Mouse (Mus musculus) R1 (cell line): ENCODE data around the gene Asb15.
A peak's percentile ranks its signal among the peaks of the same experiment; 100 is the strongest.

Experiments
- DNase-seq: peaks from one replicate; pipeline ENCODE4 v3.0.0-alpha.2; 2018; ENCODE audit warnings: low read depth, low spot score

The Asb15 gene

DNA sequence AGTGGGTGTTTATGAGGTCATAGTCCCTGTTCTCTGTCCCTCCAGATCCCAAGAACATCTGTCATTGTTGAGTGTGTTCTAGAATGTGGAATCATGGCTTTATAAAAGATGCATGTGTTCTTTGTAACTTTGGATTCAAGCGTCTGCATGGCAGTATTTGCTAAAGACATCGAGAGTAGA, at the start of gene Asb15:
Asb15 (plus strand) TSS at position 81 of the 180 bp plus-strand sequence.
- DNase-seq = no peak

DNA sequence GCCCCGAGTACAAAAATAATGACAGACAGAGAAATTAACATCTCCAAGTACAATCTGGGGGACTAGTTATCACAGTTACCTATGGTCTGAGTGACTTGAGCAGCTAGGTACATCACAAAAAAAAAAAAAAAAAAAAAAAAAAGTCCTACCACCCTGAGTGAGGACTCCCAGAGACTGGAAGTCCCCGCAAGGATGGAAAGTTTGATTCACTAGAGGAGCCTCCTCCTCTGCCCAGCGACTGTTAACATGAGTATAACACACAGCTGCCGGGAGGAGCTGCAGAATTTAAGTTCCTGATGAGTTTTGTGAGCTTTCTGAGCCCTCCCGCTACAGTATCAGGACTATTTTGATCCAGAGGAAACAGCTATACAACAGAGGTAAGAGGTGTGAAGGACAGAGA, 41.4 kb upstream of the Asb15 start:
- no peak for DNase-seq

DNA sequence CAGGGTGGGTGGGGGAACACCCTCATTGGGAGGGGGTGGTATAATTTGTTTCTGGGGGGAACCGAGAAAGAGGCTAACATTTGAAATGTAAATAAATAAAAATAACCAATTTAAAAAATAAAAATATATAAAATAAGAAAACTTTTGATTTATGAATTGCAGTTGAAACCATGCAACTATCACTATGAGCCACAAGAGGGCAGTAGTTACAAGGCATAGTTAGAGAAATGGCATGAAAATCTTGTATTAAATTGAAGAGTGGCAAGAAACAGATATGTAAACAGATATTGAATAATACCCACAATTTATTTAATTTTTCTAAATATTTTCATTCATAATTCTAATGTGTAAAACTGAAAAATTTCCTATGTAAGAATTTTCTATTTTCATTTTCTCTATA, 37.6 kb upstream of the Asb15 start:
- DNase-seq = peak; percentile 21

DNA sequence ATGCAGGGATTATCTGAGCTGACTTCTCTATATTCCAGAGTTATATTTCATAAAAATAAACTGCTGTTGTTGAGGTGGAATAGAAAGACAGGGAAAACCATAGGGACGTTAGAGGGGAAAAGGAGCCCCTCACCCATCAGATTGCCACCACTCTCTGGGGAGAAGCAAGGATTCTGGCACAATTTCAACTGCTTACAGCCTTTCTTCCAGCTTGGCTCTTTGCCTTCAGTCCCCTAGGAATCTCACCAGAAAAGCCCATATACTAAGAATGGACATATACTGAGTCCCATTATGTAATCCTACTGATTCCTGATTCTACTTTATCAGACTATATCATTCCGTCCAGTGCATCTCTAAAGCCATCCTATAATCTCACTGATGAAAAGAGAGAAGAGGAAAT, 23.8 kb upstream of the Asb15 start:
- DNase-seq = no peak

DNA sequence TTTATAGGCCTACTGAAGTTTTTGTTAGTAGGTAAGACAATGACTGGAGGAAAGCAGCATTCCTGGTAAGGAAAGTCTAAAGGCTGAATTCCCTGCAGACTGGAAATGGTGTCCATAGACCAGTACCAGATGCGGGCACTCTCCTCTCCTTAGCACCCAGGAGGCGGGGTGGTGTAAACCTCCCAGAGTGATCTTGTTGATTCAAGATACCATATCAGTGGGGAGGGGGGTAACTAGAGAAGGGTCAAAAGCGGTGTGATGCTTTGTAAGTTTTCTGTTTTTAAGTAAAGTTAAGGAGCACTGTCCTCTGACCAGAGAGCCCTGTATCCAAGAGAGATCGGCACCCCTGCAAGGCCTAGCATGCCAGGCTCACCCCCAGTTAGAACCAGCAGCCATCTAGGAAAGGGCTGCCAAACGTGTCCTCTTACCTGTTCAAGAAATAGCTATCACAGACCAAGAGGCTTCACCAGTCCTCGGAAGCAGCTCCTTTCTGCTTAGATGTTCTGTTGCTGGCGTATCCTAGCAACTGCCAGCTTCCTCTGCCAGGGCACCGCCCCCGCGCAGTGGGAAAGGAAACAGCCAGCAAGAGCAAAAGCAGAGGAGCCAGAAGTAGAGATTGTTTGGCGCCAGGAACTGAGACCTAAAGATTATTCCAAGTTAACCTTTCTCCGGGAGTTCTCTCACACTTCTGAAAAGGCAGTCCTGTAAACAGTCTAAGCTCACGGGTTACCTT, 13.2 kb upstream of the Asb15 start, which contains the start of gene Iqub:
Iqub (minus strand) TSS at position 516 of the 733 bp plus-strand sequence.
- DNase-seq = peak; percentile 74

DNA sequence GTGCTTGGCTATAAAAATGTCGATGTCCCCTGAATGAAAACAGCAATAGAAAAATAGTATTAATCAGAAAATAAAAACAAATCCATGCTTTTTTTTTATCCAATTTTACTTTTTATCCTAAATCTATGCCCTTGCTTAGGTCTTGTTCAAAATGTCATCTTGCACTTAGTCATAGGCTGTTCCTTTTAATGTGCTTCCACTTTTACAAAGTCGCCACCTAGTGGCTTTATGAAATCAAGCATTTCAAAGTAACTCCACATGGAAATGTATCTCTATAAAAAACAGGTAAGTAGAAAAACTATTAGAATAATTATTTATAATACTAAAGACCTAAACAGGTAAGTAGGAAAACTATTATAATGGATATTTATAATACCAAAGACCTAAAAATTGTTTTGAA, 11.7 kb upstream of the Asb15 start:
- peak; percentile 52 for DNase-seq

DNA sequence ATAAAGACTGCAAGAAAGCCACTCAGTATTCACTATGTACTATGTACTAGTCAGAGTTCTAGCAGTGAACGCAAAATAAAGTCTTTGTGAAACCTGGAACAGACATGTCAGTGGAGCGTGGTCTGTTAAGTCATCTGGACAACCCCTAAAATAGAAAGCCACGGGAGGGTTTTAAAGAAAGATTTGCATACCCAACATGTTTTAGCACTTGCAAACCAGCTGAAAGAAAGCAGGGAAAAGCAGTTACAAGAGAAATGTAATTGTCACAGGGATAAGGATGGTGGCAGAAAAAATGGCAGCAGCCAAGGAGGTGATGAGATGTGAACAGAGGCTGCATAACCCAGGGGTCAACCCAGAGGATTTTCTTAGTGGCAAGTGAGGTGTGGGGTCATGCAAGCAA, 2.2 kb upstream of the Asb15 start:
- no peak for DNase-seq

DNA sequence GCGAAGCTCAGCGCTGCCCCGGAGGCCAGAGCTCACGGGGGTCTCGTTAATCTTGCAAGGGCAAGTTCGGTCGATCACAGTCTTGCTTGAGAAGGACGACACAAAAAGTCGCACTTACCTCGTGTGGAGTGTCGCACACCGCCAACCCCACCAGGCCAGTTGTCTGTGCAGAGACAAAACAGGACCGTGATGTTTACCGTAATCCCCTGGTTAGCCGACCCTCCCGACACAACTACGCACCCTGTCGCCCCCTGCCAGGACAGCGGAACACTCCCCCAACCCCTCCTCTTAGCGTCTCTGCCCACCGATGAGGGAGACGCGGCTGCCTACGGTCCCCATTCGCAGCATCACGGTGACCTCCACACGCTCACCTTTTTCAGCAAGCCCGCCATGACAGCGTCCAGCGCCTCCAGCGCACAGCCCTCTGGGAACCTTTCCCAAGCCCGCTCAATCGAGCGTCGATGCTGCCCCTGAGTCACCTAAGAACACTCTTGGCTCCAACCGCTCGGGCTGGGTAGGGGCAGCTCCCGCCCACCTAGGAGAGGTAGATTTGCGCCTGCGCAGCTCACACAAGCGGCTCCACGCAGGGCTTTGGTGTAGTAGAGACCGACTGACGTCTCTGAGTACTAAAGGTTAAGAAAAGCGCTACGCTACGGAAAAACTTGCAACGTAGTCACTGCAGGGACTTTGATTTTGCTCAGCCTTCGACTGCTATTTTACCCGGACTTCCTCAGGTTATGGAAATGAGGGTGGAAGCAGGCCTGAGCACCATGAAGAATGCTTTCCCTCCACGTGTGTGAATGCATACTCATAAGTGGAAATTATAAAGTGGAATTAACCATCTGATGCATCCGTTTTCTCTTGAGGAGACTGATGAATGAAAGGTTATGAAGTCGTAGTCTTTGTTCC, 535 bp upstream of the Asb15 start, which contains the start of gene Ndufa5:
Ndufa5 (minus strand) TSS at position 859 of the 909 bp plus-strand sequence.
- peak; percentile 98 for DNase-seq

DNA sequence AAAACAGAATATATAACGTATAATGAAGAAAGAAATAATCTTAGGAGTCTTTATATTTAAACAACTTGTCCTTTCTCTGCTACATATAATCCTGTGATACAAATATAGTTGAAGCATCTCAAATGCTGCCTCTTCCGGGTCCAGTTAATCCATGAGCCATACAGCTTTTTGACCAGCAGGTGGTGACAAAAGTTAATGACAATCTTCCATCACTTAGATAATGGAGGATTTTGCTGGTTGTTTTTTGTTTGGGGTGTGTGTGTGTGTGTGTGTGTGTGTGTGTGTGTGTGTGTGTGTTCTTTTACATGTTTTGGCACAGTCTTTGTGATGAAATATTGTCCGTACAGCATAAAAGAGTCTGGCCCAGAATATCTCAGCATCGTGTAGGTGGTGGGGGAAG, 2.2 kb downstream of the Asb15 start:
- DNase-seq = peak; percentile 50

DNA sequence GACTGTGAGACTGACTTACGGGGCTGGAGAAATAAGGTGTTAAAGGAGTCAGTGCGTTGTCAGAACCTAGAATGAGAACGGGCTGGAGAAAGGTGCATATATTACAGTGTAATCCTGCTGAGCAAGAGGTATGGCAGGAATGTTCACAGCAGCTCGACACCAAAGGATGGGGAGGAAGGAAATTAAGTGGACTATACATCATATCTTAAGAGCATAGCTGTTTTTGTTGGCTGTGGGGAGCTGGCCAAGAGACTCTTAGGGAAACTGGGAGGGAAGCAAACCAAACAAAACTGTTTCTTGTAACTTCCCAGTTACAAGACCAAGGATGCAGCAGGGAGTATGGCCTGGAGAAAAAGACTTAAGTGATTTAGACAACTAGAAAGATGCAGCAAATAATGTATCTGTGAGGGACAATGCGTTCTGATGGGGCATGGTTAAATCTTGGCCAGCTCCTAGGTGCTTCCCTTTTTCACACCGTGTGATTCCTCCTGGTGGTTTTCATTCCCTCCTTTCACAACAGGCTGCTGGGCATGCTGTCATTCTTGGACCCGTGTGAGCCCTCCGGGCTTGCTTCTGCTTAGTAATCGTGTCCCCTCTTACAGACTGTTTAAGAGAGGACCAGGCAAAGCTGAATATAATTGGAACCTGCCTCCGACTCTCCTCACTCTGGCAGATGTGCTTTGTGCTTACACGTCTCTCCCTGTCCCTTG, 2.9 kb downstream of the Asb15 start:
- DNase-seq = no peak

DNA sequence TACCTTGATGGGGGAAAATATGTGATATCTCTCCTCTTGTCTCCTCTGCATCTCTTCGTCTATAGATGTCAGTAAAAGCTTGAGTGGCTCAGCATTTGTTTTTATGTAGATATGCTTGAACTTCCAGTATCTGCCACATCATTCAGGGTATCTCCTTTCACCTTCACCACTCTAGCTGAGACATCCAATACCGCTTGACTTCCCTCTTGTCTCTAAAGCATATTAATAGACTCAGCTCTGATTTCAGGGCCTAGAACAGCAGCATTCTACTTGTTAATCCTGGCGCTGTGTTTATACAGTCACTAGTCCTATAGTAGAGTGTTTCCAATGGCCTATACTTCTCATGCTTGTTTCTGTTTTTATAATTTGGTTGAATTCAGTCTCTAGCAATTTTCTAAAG, 4.9 kb downstream of the Asb15 start:
- no peak for DNase-seq

DNA sequence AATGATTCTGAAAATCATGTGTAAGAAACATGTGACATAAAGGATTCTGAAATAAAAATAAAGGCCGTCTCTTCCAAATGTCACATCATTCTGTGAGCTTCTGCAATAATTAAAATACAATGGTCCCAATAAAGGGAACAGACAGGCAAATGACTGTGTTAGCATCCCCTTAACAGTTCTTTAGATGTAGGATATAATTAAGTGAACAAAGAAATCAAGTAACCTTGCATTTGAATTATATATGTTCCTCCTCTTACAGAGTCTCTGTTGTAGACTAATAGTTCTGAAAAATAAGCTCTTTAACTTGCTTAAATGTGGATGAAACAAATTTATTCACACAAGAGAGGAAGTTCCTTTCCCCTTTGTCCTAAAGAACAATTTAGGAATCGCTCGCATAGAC, 10.5 kb downstream of the Asb15 start:
- no peak for DNase-seq

DNA sequence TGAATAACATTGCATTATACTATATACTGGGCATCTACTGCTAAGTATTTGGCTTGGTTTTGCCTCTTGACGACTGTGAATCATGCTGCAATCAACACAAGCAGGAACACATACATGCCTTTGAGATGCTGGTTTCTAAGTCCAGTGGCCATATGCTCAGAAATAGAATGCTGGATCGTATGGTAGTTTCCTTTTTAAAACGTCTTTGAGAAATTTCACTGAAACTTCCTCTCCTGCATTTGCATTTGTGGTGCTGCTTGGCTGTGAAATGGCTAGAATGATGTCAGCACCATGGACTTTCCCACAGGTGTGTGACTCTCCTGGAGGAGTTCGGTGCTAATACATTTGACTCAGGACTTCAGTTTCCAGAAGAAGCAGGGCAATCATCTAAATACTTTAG, 12.2 kb downstream of the Asb15 start:
- no peak for DNase-seq

DNA sequence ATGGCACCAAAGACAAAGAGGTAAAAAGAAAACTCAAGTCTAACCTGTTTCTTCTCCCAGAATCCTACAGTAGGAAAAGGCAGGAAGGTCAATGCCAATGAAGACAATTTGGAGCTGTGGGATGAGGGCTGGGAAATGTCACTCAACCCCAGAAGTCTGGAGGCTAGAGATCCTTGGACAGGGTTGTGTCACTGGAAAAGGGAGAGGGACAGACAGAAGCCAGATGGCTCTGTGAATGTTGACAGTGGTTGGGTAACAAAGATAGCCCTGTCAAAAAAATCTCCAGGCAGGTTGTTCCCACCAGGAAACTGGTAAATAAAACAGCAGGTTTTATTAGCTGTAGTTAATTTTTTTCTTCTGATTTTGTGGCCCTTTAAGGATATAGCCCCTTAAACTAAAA, 14.4 kb downstream of the Asb15 start:
- DNase-seq = no peak

DNA sequence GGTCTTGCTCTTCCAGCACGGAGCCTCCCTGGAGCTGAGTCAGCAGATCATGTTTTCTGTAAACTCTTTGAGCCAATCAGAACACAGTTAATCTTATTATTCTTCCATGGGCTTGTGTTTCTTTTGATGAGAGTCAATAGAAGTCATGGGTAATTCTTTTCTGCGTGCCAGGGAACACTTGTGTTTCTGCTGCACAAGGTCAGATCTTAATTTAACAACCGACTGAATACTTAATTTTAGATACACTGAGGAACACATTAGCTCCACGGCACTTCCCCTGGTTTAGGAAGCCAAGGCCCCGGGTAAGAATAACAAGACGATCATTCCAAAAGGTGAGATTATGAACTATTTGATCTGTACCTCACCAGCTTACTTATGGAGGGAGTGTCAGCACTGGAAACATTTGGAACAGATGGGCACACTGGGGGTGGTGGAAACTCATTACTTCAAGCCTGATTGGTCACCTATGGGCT, 15.2 kb downstream of the Asb15 start:
- no peak for DNase-seq

DNA sequence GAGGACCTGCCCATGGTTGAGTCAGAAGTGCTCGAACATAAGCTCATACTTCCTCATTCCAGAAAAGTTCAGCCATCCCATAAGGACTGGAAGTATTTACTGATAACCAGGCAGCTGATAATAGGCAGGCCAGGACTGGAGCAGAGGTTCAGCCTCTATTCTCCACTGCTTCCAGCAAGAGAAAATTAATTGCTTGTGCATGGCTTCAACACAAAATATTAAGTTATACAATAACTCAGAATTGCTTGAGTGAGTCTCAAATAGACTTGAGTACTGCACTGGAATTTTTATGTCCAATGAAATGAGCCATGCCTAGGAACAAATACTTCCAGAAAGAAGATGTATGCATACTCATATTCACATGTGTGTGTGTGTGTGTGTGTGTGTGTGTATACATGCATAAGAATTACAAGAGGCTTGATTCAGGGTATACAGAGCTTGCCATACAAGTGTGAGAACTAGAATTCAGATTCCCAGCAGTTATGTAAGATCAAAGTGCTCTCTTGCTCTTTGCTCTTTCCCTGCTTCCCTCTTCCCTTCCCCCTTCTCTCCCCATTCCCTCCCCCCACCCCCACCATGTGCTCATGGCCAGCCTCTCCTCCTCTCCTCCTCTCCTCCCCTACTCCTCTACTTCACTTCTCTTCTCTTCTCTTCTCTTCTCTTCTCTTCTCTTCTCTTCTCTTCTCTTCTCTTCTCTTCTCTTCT, 18.9 kb downstream of the Asb15 start:
- DNase-seq = no peak

DNA sequence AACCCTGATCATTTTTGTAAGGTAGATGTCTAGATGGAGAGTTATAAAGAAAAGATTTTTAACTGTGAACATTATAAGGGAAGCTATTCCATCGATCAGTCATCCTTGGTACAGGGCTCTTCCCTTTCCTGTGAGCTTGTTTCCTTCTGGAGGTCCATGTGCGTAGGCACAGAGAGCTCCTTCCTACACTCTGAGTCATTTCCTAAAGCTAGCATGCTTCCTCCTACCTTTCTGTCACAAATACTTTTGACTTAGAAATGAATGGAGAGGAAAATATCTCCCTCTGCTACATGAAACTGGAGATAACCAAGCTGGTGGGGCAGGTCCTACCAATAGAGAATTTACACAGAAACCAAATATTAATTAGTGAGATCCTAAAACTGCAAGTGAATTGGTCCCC, 21.9 kb downstream of the Asb15 start:
- DNase-seq = no peak

DNA sequence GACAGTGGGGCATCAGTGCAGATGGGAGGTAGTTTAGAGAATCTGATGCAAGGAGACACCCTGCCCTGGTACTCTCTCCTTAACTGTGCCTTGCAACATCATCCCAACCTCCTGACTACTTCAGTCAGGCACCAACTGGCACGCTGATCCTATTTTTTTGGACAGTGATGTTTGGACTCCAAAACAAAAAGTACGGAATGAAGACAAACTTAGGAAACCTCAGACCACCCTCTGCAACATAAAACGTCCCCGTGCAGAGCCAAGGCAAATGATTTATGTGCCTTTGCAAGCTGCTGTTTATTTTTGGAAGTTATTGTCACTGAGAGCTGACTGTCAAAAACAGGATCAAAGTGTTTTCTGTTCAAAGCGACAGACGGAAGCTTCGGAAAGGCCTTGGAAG, 24.1 kb downstream of the Asb15 start:
- no peak for DNase-seq

DNA sequence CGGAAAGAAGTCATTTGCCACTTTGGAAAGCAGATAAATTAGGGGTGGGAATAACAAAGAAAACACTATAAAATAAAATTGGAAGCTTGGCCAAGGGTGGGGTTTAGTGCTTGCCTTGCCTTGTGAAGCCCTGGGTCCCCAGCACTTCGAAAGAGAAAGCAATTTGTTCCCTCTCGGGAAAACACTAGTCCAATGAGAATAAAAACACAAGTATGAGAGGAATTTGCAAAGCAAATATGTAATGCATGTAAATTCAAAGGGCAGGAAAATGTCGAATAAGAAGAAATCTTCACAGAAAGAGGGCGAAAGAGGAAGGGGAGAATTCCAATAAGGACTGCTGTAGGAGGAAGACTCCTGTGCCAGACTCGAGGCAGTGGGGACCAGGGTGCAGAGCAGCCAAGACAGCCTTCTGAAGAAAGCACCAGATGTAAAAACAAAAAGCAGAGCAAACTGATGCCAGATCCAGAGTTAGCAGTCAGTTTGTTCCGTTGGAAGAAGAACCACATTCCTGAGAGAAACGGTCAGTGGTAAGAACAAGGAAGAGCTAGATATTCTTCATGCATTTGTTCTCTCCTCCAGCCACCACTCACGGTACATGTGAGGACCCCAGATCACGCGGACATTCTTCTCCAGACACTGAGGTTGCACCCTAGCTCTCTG, 26.6 kb downstream of the Asb15 start:
- DNase-seq = no peak

DNA sequence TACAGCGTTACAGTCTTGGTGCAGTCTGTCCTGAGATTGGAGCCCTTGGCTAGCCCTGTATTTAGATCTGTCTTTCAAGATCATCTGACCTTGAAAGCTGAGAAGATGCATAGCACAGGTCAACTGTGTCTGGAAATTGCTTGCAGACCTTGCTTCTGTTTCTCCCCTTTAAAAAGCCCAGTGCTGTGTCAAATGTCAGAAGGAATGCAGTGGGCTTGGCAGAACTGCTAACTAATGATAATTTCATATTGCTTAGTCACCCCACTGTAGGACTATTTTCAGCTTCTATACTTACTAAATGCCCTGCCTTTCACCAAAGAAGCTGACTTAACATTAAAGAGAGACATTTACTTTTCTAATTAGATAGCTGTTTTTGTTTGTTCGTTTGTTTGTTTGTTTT, 27.5 kb downstream of the Asb15 start:
- no peak for DNase-seq

DNA sequence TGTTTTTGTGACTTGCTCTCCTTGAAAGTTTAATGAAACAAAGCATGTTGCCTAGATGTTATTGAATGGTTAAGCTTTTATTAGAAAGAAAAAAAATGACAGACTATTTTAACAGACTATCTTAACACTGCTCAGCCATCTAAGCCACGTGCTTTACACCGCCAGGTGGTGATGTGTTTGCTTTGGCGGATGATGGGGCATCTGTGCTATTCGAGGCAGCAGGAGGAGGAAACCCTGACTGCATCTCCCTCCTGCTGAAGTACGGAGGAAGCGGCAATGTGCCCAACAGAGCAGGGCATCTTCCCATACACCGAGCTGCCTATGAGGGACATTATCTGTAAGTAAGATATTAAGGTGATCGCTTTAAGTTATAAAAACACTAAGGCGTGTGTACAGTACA, 36.1 kb downstream of the Asb15 start:
- DNase-seq = no peak
